Mouse (Mus musculus) gastrocnemius, adult 2 months (tissue): ENCODE measurements around the gene Ampd3. TPM values are rescaled to one million over a fixed set of nuclear protein-coding genes. Genes with fewer than 3 reads are reported as not detected.

Experiments used
- DNase-seq: peaks from one replicate; pipeline ENCODE4 v3.0.0; 2022
- H3K27ac ChIP-seq: fragments of 200-600 bp; 2 replicates; pipeline ENCODE4 v1.8.1; 2022; ENCODE audit warnings: mild to moderate bottlenecking
- H3K4me3 ChIP-seq: fragments of 200-600 bp; 2 replicates; pipeline ENCODE4 v1.8.1; 2022; ENCODE audit warnings: mild to moderate bottlenecking, moderate library complexity
- CTCF ChIP-seq: fragments of 200-600 bp; IDR thresholded peaks from 2 replicates; pipeline ENCODE4 v1.8.1; 2022; ENCODE audit warnings: antibody characterized with exemption, mild to moderate bottlenecking, moderate library complexity
- intact Hi-C: fragments of 180-260 bp; cut with DNase I; formaldehyde crosslinking; loops from one replicate; pipeline ENCODE4 v1.15.1; 2025
- total RNA-seq, 2 experiments: library from RNA; stranded (reverse); gene quantifications; 2 replicates each; pipeline ENCODE4 v1.2.3; 2021

Ampd3 gene
- total RNA-seq, 2 experiments from 2014 or later = 7.6 to 16.6 TPM

- Histone ChIP-seq H3K27ac (no peak overlapping the region), H3K4me3 (no peak overlapping the region)
- DNase-seq = no peak
- no peak for TF ChIP-seq CTCF
- intact Hi-C loops = loop anchor here (2.0 kb wide), 1 partner anchor 23 kb away; no protein-coding TSS in a partner anchor
These were observed 26.0 kb upstream of the Ampd3 start for GRCm38 (mm10) chr7:110742022-110742421.

- intact Hi-C loops = no loop called here
- Histone ChIP-seq H3K27ac (no peak overlapping the region), H3K4me3 (no peak overlapping the region)
- DNase-seq = no peak
- TF ChIP-seq CTCF = no peak
These were observed 21.9 kb upstream of the Ampd3 start for GRCm38 (mm10) chr7:110746087-110746562.

GRCm38 (mm10) chr7:110746809-110747208 is 21.2 kb upstream of the Ampd3 start:
- intact Hi-C loops = no loop called here
- no peak for TF ChIP-seq CTCF
- DNase-seq = no peak
- H3K4me3 ChIP-seq = no peak overlapping the region
- no peak overlapping the region for H3K27ac ChIP-seq

GRCm38 (mm10) chr7:110750834-110751233 is 17.2 kb upstream of the Ampd3 start:
- intact Hi-C loops = no loop called here

GRCm38 (mm10) chr7:110751634-110752033 is 16.4 kb upstream of the Ampd3 start:
- Histone ChIP-seq H3K27ac (no peak overlapping the region), H3K4me3 (no peak overlapping the region)
- no peak for TF ChIP-seq CTCF
- no peak for DNase-seq
- intact Hi-C loops = no loop called here

More at GRCm38 (mm10) chr7:110750834-110751233, 17.2 kb upstream of the Ampd3 start:
- H3K27ac ChIP-seq = no peak overlapping the region
- H3K4me3 ChIP-seq = no peak overlapping the region
- no peak for DNase-seq
- no peak for TF ChIP-seq CTCF

GRCm38 (mm10) chr7:110753310-110753709 is 14.7 kb upstream of the Ampd3 start:
- no peak for DNase-seq
- H3K4me3 ChIP-seq = no peak overlapping the region
- H3K27ac ChIP-seq = no peak overlapping the region
- intact Hi-C loops = no loop called here
- no peak for TF ChIP-seq CTCF

GRCm38 (mm10) chr7:110753926-110754330 is 14.1 kb upstream of the Ampd3 start:
- H3K27ac ChIP-seq = peak overlapping the region; percentile 8; the same call in 1 of the 2 replicates
- H3K4me3 ChIP-seq = no peak overlapping the region
- no peak for TF ChIP-seq CTCF
- intact Hi-C loops = no loop called here
- peak; percentile 45 for DNase-seq

GRCm38 (mm10) chr7:110756440-110756839 is 11.6 kb upstream of the Ampd3 start:
- DNase-seq = no peak
- no peak overlapping the region for H3K27ac ChIP-seq
- intact Hi-C loops = no loop called here

GRCm38 (mm10) chr7:110762605-110763180 is 5.3 kb upstream of the Ampd3 start:
- no peak overlapping the region for H3K27ac ChIP-seq
- no peak overlapping the region for H3K4me3 ChIP-seq
- no peak for DNase-seq
- intact Hi-C loops = no loop called here
- TF ChIP-seq CTCF = no peak

More at GRCm38 (mm10) chr7:110756440-110756839, 11.6 kb upstream of the Ampd3 start:
- H3K4me3 ChIP-seq = no peak overlapping the region
- TF ChIP-seq CTCF = no peak

GRCm38 (mm10) chr7:110768451-110769064 is 552 bp downstream of the Ampd3 start:
- no peak for TF ChIP-seq CTCF
- Histone ChIP-seq H3K27ac (peak overlapping the region; percentile 90), H3K4me3 (peak overlapping the region; percentile 89)
- intact Hi-C loops = loop anchor here (5.0 kb wide), 1 partner anchor 41 kb away; no protein-coding TSS in a partner anchor
- peak; percentile 80 for DNase-seq

GRCm38 (mm10) chr7:110769094-110769493 is 1.1 kb downstream of the Ampd3 start:
- no peak for TF ChIP-seq CTCF
- intact Hi-C loops = loop anchor here (5.0 kb wide), 1 partner anchor 42 kb away; no protein-coding TSS in a partner anchor
- peak overlapping the region; percentile 90 for H3K27ac ChIP-seq
- DNase-seq = no peak
- peak overlapping the region; percentile 89 for H3K4me3 ChIP-seq

- peak overlapping the region; percentile 81; the same call in 1 of the 2 replicates for H3K27ac ChIP-seq
- DNase-seq = no peak
- TF ChIP-seq CTCF = no peak
- intact Hi-C loops = no loop called here
- no peak overlapping the region for H3K4me3 ChIP-seq
These were observed 2.9 kb downstream of the Ampd3 start for GRCm38 (mm10) chr7:110770949-110771348.

GRCm38 (mm10) chr7:110772343-110772742 is 4.3 kb downstream of the Ampd3 start:
- no peak for TF ChIP-seq CTCF
- peak; percentile 65 for DNase-seq
- H3K27ac ChIP-seq = peak overlapping the region; percentile 81
- intact Hi-C loops = no loop called here
- H3K4me3 ChIP-seq = peak overlapping the region; percentile 56; the same call in 1 of the 2 replicates
